Mouse (Mus musculus) cerebellum, adult 11-12 months (tissue): Measurements from ENCODE around the gene Ankrd42.

Experiments
- DNase-seq: peaks from one replicate; pipeline ENCODE4 v3.0.0; 2022

The Ankrd42 gene

DNA sequence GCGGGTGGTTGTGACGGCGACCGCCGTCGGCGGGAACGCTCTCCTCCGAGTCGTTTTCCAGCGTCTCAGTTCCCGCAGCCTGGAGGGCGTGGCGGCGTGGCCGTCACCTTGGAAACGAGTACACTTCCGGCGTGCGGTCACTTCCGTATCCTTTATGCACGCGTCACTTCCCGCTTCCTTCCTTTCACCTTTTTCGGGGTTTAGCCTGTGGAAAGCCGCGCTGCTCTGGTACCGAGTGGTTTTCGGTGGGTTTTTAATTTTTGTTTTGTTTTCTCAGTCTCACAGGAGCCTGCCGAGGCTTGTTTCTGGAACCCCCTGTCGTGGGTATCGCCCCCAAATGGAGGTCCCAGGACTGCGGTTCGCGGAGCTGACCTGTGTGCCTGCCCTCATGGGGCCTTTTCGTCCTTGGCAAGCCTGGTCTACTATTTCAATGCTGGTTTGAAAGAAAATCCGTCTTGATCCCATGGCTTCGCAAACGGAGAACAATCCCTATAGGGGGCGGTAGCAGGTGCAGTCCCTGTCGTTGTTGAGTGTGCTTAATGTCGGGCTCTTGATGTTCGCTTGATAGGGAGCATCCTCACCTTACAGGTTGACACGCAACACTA lies at the start of gene Ankrd42:
Gene Ankrd42 (minus strand): TSS at position 122 of the 605 bp plus-strand sequence.
- peak; percentile 85 for DNase-seq

DNA sequence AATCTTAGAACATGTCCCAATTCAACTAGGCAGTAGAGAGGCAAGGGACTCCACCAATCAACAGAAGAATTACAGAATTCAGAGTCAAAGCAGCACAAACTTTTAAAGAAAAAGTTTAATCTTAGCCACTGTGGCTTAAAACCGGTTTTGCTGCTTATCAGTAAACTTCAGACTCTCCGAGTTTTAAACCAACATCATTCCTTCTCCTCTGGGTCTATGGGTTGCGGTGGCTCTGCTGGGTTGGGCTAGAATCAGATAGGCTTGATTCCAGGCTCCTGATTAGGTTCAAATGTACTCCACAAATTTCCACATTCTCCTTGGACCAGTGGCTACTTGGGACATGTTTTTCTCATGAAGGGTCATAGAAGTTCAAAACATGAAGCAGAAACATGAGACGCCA lies 40.4 kb upstream of the Ankrd42 start:
- no peak for DNase-seq

DNA sequence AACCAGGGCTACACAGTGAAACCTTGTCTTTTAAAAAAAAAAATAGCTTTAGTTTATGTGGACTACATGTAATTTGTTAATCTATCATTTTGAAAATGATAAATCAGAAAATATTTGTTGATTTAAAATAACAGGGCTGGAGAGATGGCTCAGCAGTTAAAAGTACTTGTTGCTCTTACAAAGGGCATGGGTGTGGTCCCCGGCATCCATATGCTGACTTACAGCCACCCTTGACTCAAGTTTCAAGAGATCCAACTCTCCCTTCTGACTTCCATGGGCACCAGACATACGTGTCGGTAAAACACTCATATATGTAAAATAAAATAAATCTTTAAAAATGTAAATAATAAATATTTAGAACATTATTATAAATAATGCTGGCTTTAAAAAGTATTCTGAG lies 38.2 kb upstream of the Ankrd42 start:
- no peak for DNase-seq

DNA sequence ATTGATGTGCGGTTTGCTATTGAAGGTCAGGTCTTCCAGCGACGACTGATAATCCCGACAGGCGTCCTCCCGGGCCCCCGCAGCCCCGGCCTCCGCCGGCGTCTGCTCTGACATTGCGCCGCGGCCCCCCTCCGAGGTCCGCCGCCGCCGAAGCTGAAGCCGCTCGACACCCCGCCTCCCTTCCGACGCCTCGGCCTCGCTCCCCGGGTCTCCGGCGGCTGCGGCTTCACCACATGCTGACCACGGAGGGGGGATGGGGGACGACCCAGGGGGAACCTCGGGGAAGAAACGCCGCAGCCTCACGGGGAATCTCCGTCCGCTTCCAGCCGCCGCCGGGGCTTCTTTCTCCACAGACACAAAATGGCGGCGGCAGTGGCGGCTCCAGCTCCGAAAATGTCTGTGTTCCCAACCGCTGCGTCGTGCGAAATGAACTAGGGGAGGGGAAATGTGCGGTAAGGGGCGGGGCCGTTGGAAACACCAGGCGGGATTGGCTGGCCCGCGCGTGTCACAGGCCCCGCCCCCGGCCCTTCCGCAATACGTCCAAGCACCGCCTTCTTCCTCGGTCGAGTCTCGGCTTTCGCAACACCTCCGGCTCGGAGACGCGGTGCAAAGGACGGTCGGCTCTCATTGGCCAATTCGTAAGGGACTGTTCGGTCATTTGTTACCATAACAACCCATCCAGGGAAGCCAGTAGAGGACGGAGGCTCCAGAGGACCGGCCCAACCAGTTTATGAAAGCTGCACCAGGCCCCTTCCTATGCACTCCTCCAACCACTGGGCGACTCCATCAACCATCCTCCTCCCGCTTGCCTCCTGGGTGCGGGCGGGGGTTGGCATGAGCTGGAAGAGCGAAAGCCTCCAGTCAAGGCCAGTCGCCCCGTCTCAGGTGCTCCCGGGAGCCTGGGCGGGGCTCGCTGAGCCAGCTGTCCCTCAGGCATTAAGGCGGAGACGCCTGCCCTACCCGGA lies 32.8 kb upstream of the Ankrd42 start, which contains the start of gene Pcf11:
Gene Pcf11 (minus strand): TSS at position 428 of the 965 bp plus-strand sequence.
- DNase-seq, result peak; percentile 98

DNA sequence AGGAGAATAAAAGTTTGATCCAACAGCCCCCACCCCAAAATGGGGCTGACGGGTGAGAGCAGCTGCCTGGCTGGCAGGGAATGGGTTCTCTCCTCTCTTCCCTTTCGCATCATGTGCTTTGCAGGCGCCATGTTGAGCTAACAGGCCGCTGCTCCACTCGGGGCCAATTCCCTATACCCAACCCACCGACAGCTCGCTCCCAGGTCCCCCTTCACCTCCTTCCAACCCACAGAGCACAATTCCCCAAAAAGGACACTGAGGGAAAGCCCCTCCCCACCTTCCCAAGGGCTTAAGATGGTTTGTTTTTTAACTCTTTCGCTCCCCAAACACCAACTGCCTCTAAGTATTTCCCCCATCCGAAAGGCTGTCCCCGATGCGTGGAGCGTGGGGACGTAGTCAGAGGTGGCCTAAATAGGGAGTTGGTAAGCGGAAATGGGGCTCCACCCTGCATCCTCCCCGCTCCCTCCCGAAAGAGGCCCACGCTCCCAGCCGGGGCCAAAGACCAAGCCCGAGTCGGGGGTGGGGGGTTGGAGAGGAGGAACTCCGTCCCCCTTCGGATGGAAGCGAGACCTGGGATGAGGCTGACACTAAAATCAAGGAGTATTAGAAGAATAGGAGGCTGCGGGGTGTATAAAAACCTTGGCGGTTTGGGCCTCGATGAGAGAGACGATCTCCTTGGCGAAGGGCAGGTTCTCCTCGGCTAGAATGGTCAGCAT lies 32.0 kb upstream of the Ankrd42 start:
- DNase-seq, result peak; percentile 71

DNA sequence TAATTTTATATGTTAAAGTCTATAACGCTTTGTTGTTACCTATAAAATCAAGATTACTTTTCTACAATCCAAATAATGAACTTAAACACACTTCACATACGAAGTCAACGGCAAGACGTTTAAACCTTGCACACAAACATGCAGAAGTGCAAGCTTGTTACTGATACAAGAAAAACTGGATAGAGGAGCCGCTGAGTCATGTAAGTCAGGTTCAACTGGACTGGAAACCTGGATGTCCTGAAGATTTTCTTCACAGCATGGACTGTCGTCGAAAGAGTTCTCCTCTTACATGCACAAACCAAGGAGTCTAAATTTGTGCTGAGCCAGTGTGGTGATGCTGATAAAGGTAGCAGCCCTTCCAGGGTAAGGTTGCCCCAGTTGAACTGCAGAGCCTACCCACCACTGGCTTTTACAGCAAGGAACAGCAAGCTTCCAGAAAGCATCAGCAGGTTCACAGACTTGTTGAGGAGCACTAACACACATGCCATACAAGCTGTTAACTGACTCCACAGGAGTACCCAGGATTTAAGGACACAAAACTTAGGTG lies 29.4 kb upstream of the Ankrd42 start:
- no peak for DNase-seq

DNA sequence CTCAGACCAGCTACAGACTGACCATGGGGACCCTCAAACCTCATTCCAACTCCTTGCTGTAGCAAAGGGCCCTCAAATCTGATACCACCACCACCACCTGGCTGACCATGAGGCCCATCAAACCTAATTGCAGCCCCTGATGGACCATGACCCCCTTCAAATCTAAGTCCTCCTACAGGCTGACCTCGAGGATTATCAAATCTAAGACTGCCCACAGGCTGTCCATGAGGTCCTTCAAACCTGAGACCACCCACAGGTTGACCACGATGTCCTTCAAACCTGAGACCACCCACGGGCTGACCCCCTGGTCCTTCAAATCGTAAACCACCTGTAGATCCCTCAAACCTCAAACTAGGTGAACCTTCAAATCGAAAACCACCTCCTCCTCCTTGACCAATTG lies 21.1 kb upstream of the Ankrd42 start:
- no peak for DNase-seq

DNA sequence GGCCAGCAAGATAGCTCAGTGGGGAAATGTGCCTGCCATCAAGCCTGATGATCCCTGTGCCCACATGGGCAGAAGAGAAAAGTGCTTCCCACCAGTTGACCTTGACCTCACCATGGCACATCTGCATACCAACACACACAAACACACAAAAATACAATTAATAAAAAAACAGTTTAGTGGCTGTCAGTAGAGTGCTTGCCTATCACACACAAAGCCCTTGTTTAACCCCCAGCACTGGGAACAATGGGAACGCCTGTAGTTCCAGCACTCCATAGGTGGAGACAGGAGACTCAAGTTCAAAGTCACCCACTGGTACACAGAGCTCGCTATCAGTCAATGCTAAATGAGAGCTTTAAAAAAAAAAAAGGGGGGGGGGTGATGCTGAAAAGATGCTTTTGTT lies 19.4 kb upstream of the Ankrd42 start:
- DNase-seq, result no peak

DNA sequence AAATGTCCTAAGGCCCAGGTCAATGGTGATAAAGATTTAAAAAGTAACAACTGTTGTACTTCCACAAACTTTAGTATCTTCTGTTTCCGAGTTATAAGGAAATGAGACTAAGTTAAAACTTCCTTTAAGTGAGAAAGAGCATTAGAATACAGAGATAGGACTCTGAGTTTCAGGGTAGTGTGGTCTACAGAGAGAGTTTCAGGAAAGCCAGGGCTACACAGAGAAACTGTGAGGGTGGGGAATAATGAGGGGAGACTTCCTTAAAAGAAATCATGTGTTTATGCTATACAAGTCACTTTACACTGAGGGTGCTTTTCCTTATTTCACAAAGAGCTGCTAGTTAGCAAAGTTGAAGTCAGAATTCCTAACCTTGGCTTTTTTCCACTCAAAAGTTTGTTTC lies 16.4 kb upstream of the Ankrd42 start:
- DNase-seq, result no peak

DNA sequence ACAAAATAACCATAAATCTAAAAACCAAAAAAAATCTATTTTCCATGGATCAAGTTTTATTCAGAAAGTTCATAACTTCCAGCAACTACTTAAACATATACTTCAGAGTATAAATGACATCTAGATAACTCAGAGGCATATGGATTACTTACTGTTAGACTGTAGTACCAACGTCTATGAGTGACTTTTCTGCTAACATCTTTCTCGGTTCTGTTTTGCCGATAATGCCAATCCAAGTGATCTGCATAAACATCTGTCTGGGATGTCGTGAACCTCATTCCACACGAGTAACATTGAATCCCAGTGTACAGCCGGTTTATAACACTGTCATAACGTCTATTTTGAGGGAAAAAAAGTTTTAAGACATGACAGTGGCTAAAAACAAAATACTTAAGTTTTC lies 10.8 kb upstream of the Ankrd42 start:
- DNase-seq, result no peak

DNA sequence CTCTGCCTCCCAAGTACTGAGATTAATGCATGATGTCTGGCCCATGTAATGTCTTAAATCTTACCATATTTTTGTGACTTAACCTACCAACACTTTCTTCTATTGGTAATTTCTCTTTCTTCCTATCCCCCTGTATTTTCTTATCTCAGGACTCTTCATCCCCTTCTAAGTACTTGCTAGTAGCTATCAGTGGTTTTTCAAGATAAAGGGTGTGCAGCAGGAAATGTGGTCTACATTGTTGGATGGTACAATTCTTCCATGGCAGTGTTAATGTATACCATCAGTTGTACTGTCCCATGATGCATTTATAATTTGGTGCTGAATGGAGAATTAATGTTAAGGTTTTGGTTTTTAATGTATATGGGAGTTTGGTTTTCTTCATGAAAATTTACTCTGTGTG lies 5.4 kb upstream of the Ankrd42 start:
- DNase-seq, result no peak

DNA sequence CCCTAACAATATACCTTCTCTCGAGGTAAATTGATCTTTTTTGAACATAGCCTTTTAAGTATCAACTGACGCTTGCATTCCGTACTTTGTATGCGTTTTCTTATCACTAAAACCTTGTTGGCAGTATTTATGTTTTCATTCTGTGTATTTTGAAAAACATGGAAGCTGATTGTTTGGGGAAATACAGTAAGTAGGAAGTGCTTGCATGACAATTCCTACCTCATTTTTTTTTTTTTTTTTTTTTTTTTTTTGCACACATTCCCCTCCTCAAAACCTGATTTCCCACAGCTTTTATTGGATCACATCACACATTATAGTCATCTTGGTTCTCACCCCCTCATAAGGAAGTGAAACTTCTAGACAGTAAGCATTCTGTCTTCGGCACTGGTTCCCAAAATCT lies 1.1 kb upstream of the Ankrd42 start:
- DNase-seq, result no peak

DNA sequence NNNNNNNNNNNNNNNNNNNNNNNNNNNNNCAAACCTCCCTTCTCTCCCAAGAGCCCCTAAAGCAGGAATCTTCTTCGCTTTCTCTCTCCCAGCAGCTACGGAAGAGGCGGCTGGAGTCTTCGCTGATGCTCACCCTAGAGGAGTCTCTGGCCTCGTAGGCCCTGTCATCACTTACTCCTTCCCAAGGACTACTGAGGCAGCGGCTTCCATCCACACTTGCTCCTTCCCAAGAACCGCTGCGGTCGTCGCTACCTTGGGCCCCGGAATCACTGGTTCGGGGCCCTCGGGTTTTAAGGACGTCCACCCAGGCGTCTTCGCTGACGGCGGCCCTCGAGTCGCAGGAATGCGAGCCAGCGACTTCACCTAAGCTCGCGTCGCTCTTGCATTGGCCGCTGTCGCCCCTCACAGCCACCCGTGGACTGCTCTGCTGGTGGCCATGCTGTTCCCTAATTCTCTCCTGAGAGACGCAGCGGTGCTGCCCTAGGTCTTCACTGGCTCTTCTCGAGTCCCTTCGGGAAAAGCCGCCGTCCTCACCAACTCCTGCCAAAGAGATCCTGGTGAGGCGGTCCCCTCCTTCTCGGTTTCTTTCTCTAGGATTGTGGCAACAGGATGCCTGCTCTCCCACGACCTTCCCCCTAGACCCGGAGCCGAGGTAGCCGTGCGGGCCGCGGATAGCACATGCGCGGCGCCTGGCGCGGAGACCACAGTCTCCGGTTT lies 489 bp downstream of the Ankrd42 start:
- DNase-seq, result no peak

DNA sequence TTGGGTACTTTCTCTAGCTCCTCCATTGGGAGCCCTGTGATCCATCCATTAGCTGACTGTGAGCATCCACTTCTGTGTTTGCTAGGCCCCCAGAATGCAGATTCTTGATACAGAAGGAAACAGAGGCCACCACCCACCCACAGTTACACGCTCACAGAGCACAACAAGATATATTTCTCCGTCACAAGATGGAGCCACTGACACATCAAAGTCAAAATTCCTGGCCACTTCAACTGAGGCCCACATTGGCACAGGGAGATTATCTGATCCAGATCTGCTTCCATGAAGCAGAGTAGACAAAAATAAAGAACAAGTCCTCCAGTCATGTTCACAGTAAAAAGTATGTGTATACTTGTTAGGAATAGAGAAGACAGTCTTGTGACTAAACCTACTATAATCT lies 6.8 kb downstream of the Ankrd42 start:
- DNase-seq, result peak; percentile 11

DNA sequence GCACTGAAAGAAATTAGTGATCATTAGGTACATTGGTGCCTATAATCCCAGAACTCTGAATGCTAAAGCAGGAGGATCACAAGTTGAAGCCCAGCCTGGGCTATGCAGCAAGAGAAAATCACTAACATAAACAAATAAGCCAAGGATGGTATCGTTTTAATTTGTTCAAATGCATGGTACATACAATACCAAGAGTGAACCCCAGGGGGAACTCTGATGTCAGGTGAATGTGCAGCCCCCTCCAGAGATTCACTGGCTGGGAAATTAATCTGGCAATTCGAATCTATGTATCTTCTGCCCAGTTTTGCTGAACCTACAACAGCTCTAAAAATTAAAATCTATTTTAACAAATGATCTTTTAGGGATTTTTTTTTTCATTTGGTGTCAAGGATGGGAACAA lies 12.5 kb downstream of the Ankrd42 start:
- no peak for DNase-seq

DNA sequence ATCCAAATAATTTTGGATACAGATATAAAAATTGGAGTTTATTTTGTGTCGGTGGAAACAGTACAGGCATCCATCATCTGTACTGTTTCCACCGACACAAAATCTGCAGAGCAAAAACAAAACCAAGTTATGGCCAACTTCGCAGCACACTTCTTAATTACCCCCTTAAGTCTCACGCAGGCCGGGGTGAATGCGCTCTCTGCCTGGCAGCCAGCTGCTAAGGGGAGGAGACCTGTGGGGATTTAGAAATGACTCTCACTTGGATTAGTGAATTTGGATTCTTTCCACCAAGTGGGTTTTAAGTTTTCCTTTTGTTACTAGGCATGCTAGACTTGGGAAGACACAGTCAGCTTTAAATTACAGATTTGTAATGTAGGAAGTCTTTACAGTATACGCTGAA lies 26.1 kb downstream of the Ankrd42 start:
- no peak for DNase-seq

DNA sequence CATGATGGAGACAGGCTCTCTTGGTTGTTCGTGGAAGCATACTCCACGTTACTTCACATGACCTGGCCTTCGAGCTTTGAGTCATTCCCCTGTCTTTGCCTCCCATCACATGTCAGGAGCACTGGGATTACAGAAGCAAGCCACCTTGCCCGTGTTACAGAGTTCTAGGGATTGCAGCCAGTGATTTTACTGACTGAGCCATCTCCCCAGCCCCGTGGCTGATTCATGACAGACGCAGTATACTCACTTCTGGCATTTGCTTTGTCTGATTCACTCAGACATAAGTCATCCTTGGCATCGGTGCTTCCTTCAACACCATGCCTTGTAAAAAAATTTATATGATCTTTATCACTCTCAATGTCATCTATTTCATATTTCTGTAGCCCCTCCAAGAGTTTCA lies 32.0 kb downstream of the Ankrd42 start:
- DNase-seq, result no peak

DNA sequence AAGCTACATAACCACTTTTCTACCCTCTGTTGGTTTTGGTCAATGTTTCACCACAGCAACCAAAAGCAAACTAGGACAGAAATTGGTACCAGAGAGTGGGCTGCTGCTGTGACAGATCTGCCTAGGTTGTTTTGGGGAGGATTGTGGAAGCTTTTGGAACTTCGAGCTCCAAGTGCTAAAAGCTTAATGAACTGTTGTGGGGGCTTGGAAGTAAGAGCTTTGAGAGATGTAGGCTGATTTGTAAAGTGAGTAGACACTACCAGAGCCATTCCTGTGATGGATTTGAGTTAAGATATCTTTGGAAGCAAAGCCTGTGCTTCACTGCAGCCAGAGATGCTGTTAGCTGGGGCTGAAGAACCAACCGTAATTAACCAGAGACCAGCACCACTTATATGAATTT lies 46.1 kb downstream of the Ankrd42 start:
- no peak for DNase-seq

DNA sequence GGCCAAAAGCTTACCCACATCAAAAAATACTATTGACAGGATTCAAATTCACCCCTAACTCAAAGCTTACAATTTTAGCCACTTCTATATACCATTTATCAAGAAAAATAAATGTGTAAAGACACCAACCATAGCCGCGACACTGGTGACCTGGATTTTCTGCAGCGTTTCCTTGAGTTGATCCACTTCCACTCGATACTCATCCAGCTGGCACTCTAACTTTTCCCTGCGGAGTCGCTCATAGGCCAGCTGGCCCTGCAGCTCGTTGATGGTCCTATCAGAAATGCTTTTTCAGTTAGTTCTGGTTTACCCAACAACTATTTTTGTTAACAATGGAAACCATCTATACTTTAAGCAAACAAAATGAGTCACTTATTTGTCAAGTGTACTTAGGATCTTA lies 47.0 kb downstream of the Ankrd42 start:
- DNase-seq, result no peak

DNA sequence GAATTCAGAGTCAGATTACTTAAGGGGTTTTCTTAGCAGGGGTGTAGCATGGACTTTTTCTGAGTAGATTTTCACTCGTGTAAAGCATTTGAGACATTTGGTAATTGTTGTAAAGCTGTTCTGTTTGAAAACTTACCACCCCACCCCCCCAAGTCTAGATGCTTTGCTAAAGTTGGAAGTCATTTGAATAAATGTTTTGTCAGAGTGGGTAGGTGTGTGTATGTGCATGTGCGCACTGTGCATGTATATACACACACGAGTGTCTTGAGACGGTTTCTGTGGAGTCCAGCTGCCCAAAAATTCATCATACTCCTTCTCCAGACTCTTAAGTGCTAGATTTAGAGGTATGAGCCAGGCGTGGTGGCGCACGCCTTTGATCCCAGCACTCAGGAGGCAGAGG lies 53.4 kb downstream of the Ankrd42 start:
- no peak for DNase-seq

DNA sequence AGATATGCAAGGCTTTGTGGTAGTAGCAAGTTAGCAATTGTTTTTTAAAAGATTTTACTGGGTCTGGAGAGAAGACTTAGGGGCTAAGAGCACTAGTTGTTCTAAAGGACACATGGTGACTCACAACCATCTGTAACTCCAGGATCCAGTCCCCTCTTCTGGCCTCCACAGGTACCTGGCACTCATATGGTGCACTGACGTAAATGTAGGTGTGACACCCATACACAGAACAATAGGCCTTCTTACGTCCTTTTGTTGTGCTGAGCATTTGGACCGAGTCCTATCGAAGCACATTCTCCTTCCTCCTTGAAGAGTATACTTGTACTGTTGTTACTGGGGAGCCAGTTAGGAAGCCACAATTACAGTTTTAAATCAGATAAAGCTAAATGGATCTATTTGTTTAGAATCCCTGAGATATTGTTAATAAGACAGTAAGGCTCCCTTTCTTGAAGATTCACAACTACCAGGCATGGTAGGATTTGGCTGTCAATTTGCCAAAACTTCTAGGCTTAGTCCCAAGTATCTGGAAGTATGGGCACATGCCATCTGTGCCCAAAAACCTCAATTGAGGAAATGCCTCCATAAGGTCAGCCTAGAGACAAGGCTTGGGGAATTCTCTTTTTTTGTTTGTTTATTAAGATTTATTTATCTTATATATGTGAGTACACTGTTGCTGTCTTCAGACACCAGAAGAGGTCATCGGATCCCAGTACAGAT lies 56.3 kb downstream of the Ankrd42 start:
- peak; percentile 52 for DNase-seq

DNA sequence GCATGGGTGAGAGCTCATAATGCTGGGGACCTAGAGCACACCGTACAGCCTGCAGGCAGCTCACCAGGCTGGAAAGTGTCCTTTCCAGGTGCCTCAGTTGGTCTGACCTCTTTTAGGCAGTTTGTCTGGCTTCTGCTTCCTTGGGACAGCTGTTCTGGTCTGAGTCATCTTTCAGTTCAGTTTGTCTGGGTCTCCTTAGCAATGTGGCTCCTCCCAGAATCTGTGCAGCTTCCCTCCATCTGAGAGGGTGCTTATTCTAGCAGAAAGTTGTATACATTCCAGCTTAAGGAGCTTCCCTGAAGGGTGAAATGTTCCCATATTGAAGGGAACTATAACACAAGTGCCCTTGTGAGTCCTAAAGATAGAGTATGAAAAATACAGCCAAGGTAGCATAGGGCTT lies 70.2 kb downstream of the Ankrd42 start:
- DNase-seq, result no peak
